Mouse (Mus musculus): ENCODE results near the gene Stx19. TPM values are rescaled to one million over a fixed set of nuclear protein-coding genes. Genes with fewer than 3 reads are reported as not detected.
A peak's percentile ranks its signal among the peaks of the same experiment; 100 is the strongest.

Gene Stx19
- polyA plus RNA-seq, 2 experiments: 0.36 to 1.3 TPM

- no peak for ATAC-seq (ENCODE audit: low FRiP score, low read depth)
- no peak overlapping the region for H3K4me3 ChIP-seq (replicated peaks; ENCODE audit: low read length)
- no peaks in the 10 kb centered on the region for H3K36me3 ChIP-seq (ENCODE audit: control insufficient read depth, insufficient read depth, low read length)
- TF ChIP-seq POLR2A (IDR thresholded peaks at IDR 0.05; ENCODE audit: borderline replicate concordance, extremely low read depth, insufficient read depth, insufficient read length): no peak
- no peaks in the 10 kb centered on the region for H3K27me3 ChIP-seq (ENCODE audit: control insufficient read depth, insufficient read depth, low read length)
- peak; percentile 66 for DNase-seq (ENCODE audit: low spot score)
- no peak overlapping the region for H3K27ac ChIP-seq (replicated peaks; ENCODE audit: low read depth, low read length)
- no peak overlapping the region for H3K9ac ChIP-seq (ENCODE audit: low read depth, low read length, severe bottlenecking)
- no peaks in the 10 kb centered on the region for H3K4me1 ChIP-seq (ENCODE audit: control insufficient read depth, insufficient read depth, low read length)
- no peaks in the 10 kb centered on the region for H3K9me3 ChIP-seq (ENCODE audit: control insufficient read depth, low read length)
- H3K4me2 ChIP-seq (replicated peaks; ENCODE audit: low read depth, low read length, severe bottlenecking): no peak overlapping the region
- WGBS: 63% methylated on average over 12 of the region's 12 CpGs
Measured at GRCm38 (mm10) chr16:62826156-62827001, 11.9 kb downstream of the Stx19 start.

- DNase-seq (ENCODE audit: low spot score) (no peak), ATAC-seq (ENCODE audit: low FRiP score, low read depth) (no peak)
- H3K4me1 ChIP-seq (ENCODE audit: control insufficient read depth, insufficient read depth, low read length): no peaks in the 10 kb centered on the region
- H3K4me3 ChIP-seq (replicated peaks; ENCODE audit: low read length): no peak overlapping the region
- H3K9me3 ChIP-seq (ENCODE audit: control insufficient read depth, low read length): no peaks in the 10 kb centered on the region
- WGBS: 56% methylated on average over 2 of the region's 2 CpGs
- no peak overlapping the region for H3K27ac ChIP-seq (replicated peaks; ENCODE audit: low read depth, low read length)
- no peak overlapping the region for H3K9ac ChIP-seq (ENCODE audit: low read depth, low read length, severe bottlenecking)
- H3K27me3 ChIP-seq (ENCODE audit: control insufficient read depth, insufficient read depth, low read length): no peaks in the 10 kb centered on the region
- H3K36me3 ChIP-seq (ENCODE audit: control insufficient read depth, insufficient read depth, low read length): no peaks in the 10 kb centered on the region; the same call in 1 of the 2 replicates
- no peak overlapping the region for H3K4me2 ChIP-seq (replicated peaks; ENCODE audit: low read depth, low read length, severe bottlenecking)
- TF ChIP-seq POLR2A (IDR thresholded peaks at IDR 0.05; ENCODE audit: borderline replicate concordance, extremely low read depth, insufficient read depth, insufficient read length): no peak
Measured at GRCm38 (mm10) chr16:62832027-62832426, 17.6 kb downstream of the Stx19 start.

- no peak overlapping the region for H3K4me3 ChIP-seq (replicated peaks; ENCODE audit: low read length)
- no peaks in the 10 kb centered on the region for H3K4me1 ChIP-seq (ENCODE audit: control insufficient read depth, insufficient read depth, low read length)
- no peaks in the 10 kb centered on the region for H3K27me3 ChIP-seq (ENCODE audit: control insufficient read depth, insufficient read depth, low read length)
- no peaks in the 10 kb centered on the region; the same call in 1 of the 2 replicates for H3K36me3 ChIP-seq (ENCODE audit: control insufficient read depth, insufficient read depth, low read length)
- ATAC-seq (ENCODE audit: low FRiP score, low read depth) (no peak), DNase-seq (ENCODE audit: low spot score) (peak; percentile 15)
- H3K9me3 ChIP-seq (ENCODE audit: control insufficient read depth, low read length): no peaks in the 10 kb centered on the region
- no peak for TF ChIP-seq POLR2A (IDR thresholded peaks at IDR 0.05; ENCODE audit: borderline replicate concordance, extremely low read depth, insufficient read depth, insufficient read length)
- no peak overlapping the region for H3K4me2 ChIP-seq (replicated peaks; ENCODE audit: low read depth, low read length, severe bottlenecking)
- H3K27ac ChIP-seq (replicated peaks; ENCODE audit: low read depth, low read length): no peak overlapping the region
- WGBS: 13% methylated on average over 4 of the region's 4 CpGs
- no peak overlapping the region for H3K9ac ChIP-seq (ENCODE audit: low read depth, low read length, severe bottlenecking)
Measured at GRCm38 (mm10) chr16:62832481-62832880, 18.0 kb downstream of the Stx19 start.

- DNase-seq (ENCODE audit: low spot score): no peak
- Histone ChIP-seq H3K27me3 (ENCODE audit: control insufficient read depth, insufficient read depth, low read length) (no peaks in the 10 kb centered on the region), H3K4me2 (replicated peaks; ENCODE audit: low read depth, low read length, severe bottlenecking) (no peak overlapping the region), H3K4me1 (ENCODE audit: control insufficient read depth, insufficient read depth, low read length) (no peaks in the 10 kb centered on the region), H3K36me3 (ENCODE audit: control insufficient read depth, insufficient read depth, low read length) (no peaks in the 10 kb centered on the region; the same call in 1 of the 2 replicates), H3K9me3 (ENCODE audit: control insufficient read depth, low read length) (no peaks in the 10 kb centered on the region), H3K4me3 (replicated peaks; ENCODE audit: low read length) (no peak overlapping the region), H3K27ac (replicated peaks; ENCODE audit: low read depth, low read length) (no peak overlapping the region), H3K9ac (ENCODE audit: low read depth, low read length, severe bottlenecking) (no peak overlapping the region)
- ATAC-seq (ENCODE audit: low FRiP score, low read depth): no peak
- TF ChIP-seq POLR2A (IDR thresholded peaks at IDR 0.05; ENCODE audit: borderline replicate concordance, extremely low read depth, insufficient read depth, insufficient read length): no peak
- WGBS: 75% methylated on average over 3 of the region's 3 CpGs
Measured at GRCm38 (mm10) chr16:62834016-62834735, 19.7 kb downstream of the Stx19 start.

- Histone ChIP-seq H3K4me2 (replicated peaks; ENCODE audit: low read depth, low read length, severe bottlenecking) (peak overlapping the region; percentile 83; the same call in 1 of the 2 replicates), H3K36me3 (ENCODE audit: control insufficient read depth, insufficient read depth, low read length) (no peaks in the 10 kb centered on the region), H3K9ac (ENCODE audit: low read depth, low read length, severe bottlenecking) (no peak overlapping the region), H3K9me3 (ENCODE audit: control insufficient read depth, low read length) (no peaks in the 10 kb centered on the region), H3K27me3 (ENCODE audit: control insufficient read depth, insufficient read depth, low read length) (no peaks in the 10 kb centered on the region), H3K4me1 (ENCODE audit: control insufficient read depth, insufficient read depth, low read length) (peaks cover 8% of the 10 kb centered on the region; the same call in 1 of the 2 replicates), H3K4me3 (replicated peaks; ENCODE audit: low read length) (no peak overlapping the region), H3K27ac (replicated peaks; ENCODE audit: low read depth, low read length) (no peak overlapping the region)
- no peak for ATAC-seq (ENCODE audit: low FRiP score, low read depth)
- DNase-seq (ENCODE audit: low spot score): no peak
- WGBS: 79% methylated on average over 6 of the region's 6 CpGs
- no peak for TF ChIP-seq POLR2A (IDR thresholded peaks at IDR 0.05; ENCODE audit: borderline replicate concordance, extremely low read depth, insufficient read depth, insufficient read length)
Measured at GRCm38 (mm10) chr16:62845341-62845740, 30.9 kb downstream of the Stx19 start.

Data from limb, embryonic 14.5 days (tissue).